Mouse (Mus musculus) intestine, postnatal 0 days (tissue): ENCODE data around the gene Itln1. TPM values are rescaled to one million over a fixed set of nuclear protein-coding genes. Genes with fewer than 3 reads are reported as not detected.

Experiments
- ATAC-seq: fragments of 200-750 bp; cut with Nextera tagmentation; 2 replicates; pipeline ENCODE4 v1.8.0; 2017; ENCODE audit warnings: mild to moderate bottlenecking, moderate TSS enrichment, moderate library complexity
- H3K27ac ChIP-seq: fragments of 300-500 bp; sonication (generic); 2 replicates; pipeline ENCODE4 v1.5.1; 2014; ENCODE audit warnings: mild to moderate bottlenecking, low read depth, low read length, moderate library complexity
- H3K27me3 ChIP-seq: fragments of 300-500 bp; sonication (generic); replicated peaks from 2 replicates; pipeline ENCODE4 v1.6.1; 2014; ENCODE audit warnings: low read length, mixed read lengths; ENCODE audit not compliant: control insufficient read depth, insufficient read depth
- H3K36me3 ChIP-seq: fragments of 300-500 bp; sonication (generic); 2 replicates; pipeline ENCODE4 v1.6.1; 2014; ENCODE audit warnings: mild to moderate bottlenecking, moderate library complexity; ENCODE audit not compliant: control insufficient read depth, insufficient read depth
- H3K4me1 ChIP-seq: fragments of 300-500 bp; sonication (generic); replicated peaks from 2 replicates; pipeline ENCODE4 v1.6.1; 2014; ENCODE audit warnings: antibody characterized with exemption, low read length, mixed read lengths; ENCODE audit not compliant: control insufficient read depth, insufficient read depth
- H3K4me2 ChIP-seq: fragments of 300-500 bp; sonication (generic); replicated peaks from 2 replicates; pipeline ENCODE4 v1.6.1; 2014; ENCODE audit warnings: low read depth, mild to moderate bottlenecking, moderate library complexity
- H3K4me3 ChIP-seq: fragments of 300-500 bp; sonication (generic); 2 replicates; pipeline ENCODE4 v1.5.1; 2014; ENCODE audit warnings: low read depth, low read length
- H3K9ac ChIP-seq: fragments of 300-500 bp; sonication (generic); 2 replicates; pipeline ENCODE4 v1.6.1; 2014; ENCODE audit warnings: mild to moderate bottlenecking, low read depth, low read length
- H3K9me3 ChIP-seq: fragments of 300-500 bp; sonication (generic); 2 replicates; pipeline ENCODE4 v1.6.1; 2016; ENCODE audit warnings: mixed run types; ENCODE audit not compliant: control insufficient read depth
- CTCF ChIP-seq: sonication (generic); IDR thresholded peaks from 2 replicates; pipeline ENCODE4 v1.5.1; 2016; ENCODE audit warnings: low read depth, mild to moderate bottlenecking, control low read depth, antibody characterized with exemption, moderate library complexity
- WGBS: fragments of 180-500 bp; shearing (Covaris S2); extraction: QIAGEN DNeasy Blood & Tissue Kit; methylation state at CpG from one replicate; pipeline ENCODE4 v1.1.7; 2014; 5-methylcytosine and 5-hydroxymethylcytosine counted together
- polyA plus RNA-seq: library from polyadenylated mRNA; unstranded; fragments of >200 nt; fragmentation: Nextera tagmentation; extraction: Ambion mirVana; gene quantifications from 2 replicates; pipeline ENCODE4 v1.2.1, GENCODE M21; 2015

The Itln1 gene
- polyA plus RNA-seq, 1 experiment from 2014 or later: 3.0 TPM

DNA sequence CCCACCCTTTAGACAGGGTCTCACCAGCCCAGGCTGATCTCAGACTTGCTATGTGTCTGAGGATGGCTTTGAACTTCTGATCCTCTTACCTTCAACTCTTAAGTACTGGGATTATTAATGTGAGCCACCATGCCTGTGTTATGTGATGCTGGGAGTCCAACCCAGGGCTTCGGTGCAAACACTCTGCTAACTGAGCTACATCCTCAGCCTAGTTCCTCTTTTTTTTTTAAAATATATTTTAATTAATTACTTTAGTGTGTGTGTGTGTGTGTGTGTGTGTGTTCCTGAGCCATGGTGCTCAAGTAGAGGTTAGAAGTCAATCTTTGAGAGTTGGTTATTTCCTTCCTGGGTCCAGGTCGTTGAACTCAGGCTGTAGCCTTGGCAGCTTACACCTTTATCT lies 27.9 kb upstream of the Itln1 start:
- no peaks in the 10 kb centered on the region for H3K36me3 ChIP-seq
- no peak overlapping the region for H3K4me2 ChIP-seq
- H3K27me3 ChIP-seq: no peaks in the 10 kb centered on the region
- 69% methylated on average over 2 of the region's 2 CpGs for WGBS
- H3K9ac ChIP-seq: no peak overlapping the region
- H3K4me3 ChIP-seq: no peak overlapping the region
- H3K4me1 ChIP-seq: no peaks in the 10 kb centered on the region
- H3K27ac ChIP-seq: no peak overlapping the region
- H3K9me3 ChIP-seq: no peaks in the 10 kb centered on the region
- TF ChIP-seq CTCF: no peak
- ATAC-seq: no peak

DNA sequence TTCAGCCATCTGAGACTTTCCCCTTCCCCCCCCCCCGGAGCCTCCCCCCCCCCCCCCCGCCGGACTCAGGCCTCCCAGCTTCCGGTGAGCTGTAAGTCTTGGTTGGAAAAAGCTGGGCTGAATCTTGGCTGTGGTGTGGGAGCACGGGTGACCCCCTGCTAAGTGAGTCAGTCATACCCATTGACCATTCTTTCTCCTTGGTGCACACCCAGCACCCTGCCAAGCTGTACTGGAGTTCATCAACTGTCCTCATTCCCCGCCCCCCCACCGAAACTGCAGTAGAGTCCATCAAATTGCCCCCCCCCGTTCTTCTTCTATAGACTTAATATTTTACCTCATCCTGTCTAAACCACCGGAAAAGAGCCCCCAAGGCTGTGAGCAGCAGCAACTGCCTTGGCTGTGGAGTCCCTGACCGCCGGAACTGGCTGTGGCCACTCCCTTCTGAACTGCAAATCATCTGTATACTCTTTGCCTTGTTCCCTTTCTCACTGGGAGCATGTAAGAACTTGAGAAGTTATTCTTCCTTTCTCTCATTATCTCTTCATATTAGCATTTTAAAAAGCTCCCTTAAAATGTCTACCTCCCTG lies 26.6 kb upstream of the Itln1 start:
- no peak overlapping the region for H3K4me2 ChIP-seq
- 65% methylated on average over 7 of the region's 11 CpGs for WGBS

DNA sequence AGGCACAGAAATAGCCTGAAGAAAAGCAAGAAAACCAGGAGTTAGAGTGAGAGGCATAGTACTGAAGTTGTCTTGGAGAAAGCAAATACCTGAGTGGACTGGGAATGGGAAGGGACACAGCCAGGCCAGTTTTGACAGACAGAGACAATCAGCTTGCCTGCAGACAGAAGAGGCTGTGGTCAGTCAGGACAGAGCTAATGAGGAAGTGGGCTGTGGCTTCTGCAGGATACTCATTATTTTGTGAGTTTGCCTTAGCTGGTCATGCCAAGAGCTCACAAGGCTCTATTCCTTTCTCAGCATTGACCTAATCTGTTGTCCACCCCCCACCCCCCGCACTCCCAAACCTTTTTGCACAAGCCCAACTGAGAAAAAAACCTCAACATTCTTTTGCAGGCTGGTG lies 26.1 kb upstream of the Itln1 start:
- Histone ChIP-seq H3K36me3 (no peaks in the 10 kb centered on the region), H3K4me1 (no peaks in the 10 kb centered on the region), H3K27ac (no peak overlapping the region), H3K9me3 (no peaks in the 10 kb centered on the region), H3K4me3 (no peak overlapping the region), H3K9ac (no peak overlapping the region), H3K4me2 (no peak overlapping the region), H3K27me3 (no peaks in the 10 kb centered on the region)
- TF ChIP-seq CTCF: no peak
- WGBS: 95% methylated on average over 1 of the region's 1 CpGs
- no peak for ATAC-seq

More for the DNA sequence above, 26.6 kb upstream of the Itln1 start:
- Histone ChIP-seq H3K9ac (no peak overlapping the region), H3K27me3 (no peaks in the 10 kb centered on the region), H3K4me3 (no peak overlapping the region), H3K27ac (no peak overlapping the region), H3K4me1 (no peaks in the 10 kb centered on the region), H3K36me3 (no peaks in the 10 kb centered on the region), H3K9me3 (no peaks in the 10 kb centered on the region)
- TF ChIP-seq CTCF: no peak
- no peak for ATAC-seq

DNA sequence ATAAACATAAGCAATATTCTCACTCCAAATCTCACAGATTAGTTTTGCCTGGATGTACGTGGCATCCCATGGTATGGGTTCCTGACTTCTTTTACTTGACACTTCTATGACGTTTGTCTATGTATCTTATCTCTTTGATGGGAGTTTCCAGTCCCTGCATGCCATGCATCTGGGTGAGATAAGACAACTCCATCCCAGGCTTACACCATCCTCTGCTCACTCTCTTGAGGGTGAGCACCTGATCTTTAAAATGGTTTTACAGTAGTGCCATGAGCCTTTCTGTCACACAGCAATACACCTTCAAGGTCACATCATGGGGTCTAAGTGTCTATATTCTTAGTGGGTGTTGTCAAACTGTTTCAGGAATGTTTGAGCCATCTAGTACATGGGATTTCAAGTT lies 25.2 kb upstream of the Itln1 start:
- Histone ChIP-seq H3K4me1 (no peaks in the 10 kb centered on the region), H3K27ac (no peak overlapping the region), H3K36me3 (no peaks in the 10 kb centered on the region), H3K4me3 (no peak overlapping the region), H3K9me3 (no peaks in the 10 kb centered on the region), H3K4me2 (no peak overlapping the region), H3K9ac (no peak overlapping the region), H3K27me3 (no peaks in the 10 kb centered on the region)
- no peak for ATAC-seq
- WGBS: 47% methylated on average over 2 of the region's 2 CpGs
- TF ChIP-seq CTCF: no peak

DNA sequence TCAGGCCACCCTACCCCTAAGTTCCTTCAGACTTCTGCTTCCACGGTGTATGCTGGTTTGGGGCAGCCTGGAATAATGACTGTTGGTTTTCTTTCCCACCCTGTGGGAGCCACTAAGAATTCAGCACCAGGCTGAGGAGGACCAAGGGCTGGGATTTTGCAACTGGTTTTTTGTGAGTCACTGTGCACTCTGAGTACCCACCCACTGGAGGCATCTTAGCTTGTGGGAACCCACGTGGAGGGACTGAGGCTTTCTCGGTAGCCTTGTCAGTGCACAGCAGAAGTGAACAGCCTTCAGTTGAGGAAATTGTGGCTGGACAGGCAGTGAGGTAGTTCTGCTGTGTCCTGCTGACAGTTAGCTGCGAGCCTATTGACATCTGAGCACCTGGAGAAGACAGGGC lies 23.8 kb upstream of the Itln1 start, which contains the start of gene Cd244a:
TSS of gene Cd244a (plus strand) at position 296 of the 400 bp plus-strand sequence.
- WGBS: 87% methylated on average over 4 of the region's 4 CpGs

DNA sequence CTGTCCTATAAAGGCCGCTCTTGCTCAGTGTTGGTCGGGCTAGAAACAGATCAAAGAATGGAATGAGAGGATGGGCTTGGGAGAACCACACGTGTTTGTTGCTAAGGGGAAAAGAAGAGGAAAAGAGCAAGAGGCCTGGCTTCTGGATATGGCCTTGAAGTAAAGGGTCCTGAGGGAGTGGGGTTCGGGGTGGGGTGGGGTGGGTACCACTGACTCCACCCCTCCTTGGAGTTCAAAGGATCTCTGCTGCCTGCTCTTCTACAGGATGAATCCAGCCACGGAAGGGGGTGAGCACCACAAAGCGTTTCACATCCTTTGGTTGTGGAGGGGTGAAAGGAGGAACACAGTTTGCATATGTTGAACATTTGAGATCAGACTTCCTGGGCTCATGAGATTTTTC lies 23.3 kb upstream of the Itln1 start:
- 72% methylated on average over 6 of the region's 6 CpGs for WGBS
- no peak overlapping the region for H3K4me3 ChIP-seq
- H3K4me1 ChIP-seq: no peaks in the 10 kb centered on the region
- no peaks in the 10 kb centered on the region for H3K36me3 ChIP-seq
- H3K4me2 ChIP-seq: no peak overlapping the region
- no peak for TF ChIP-seq CTCF
- no peak for ATAC-seq
- no peaks in the 10 kb centered on the region for H3K9me3 ChIP-seq
- no peaks in the 10 kb centered on the region for H3K27me3 ChIP-seq
- H3K9ac ChIP-seq: no peak overlapping the region
- H3K27ac ChIP-seq: no peak overlapping the region

More for the DNA sequence above, 23.8 kb upstream of the Itln1 start, which contains the start of gene Cd244a:
- Histone ChIP-seq H3K27ac (no peak within 1 kb of the TSS), H3K27me3 (no peaks in the 10 kb centered on the region), H3K9me3 (no peaks in the 10 kb centered on the region), H3K36me3 (no peaks in the 10 kb centered on the region), H3K4me3 (no peak within 1 kb of the TSS), H3K4me1 (no peaks in the 10 kb centered on the region), H3K9ac (no peak within 1 kb of the TSS), H3K4me2 (no peak within 1 kb of the TSS)
- TF ChIP-seq CTCF: no peak
- no peak for ATAC-seq

DNA sequence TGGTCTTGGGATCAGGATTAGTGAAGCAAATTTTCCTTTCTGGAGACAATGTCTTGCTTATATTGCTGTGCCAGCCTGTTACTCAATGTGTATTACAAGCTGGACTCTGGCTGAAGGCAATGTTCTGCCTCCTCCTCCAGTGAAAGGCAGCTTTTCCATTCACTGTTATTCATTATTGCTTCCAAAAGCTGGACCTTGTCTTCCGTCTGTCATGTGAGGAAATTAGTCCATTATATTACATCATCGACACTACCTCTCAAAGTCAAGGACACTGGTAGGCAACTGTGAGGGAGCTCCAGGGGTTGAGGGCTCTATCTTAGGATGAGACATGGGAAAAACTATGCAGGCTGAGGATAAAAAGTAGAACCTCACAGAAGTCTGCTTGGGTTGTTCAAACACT lies 21.3 kb upstream of the Itln1 start:
- H3K27me3 ChIP-seq: no peaks in the 10 kb centered on the region
- no peaks in the 10 kb centered on the region for H3K36me3 ChIP-seq
- H3K4me1 ChIP-seq: no peaks in the 10 kb centered on the region
- H3K4me2 ChIP-seq: no peak overlapping the region
- H3K27ac ChIP-seq: no peak overlapping the region
- WGBS: 77% methylated on average over 2 of the region's 2 CpGs
- H3K4me3 ChIP-seq: no peak overlapping the region
- TF ChIP-seq CTCF: no peak
- no peaks in the 10 kb centered on the region for H3K9me3 ChIP-seq
- no peak overlapping the region for H3K9ac ChIP-seq
- no peak for ATAC-seq
